Mouse (Mus musculus) thymus, postnatal 0 days (tissue): ENCODE data around the gene Neb. TPM values are rescaled to one million over a fixed set of nuclear protein-coding genes. Genes with fewer than 3 reads are reported as not detected.
A peak's percentile ranks its signal among the peaks of the same experiment; 100 is the strongest.

Source experiments
- DNase-seq: peaks from one replicate; pipeline ENCODE4 v3.0.0-alpha.2; 2015; ENCODE audit warnings: low spot score
- polyA plus RNA-seq: library from polyadenylated mRNA; unstranded; fragments of >200 nt; fragmentation: Nextera tagmentation; extraction: Ambion mirVana; gene quantifications from 2 replicates; pipeline ENCODE4 v1.2.1, GENCODE M21; 2015

Neb gene
- polyA plus RNA-seq, 1 experiment from 2014 or later = 3.6 TPM

GRCm38 (mm10) chr2:52377706-52378447 lies 397 bp downstream of the Neb start:
- DNase-seq = no peak

- DNase-seq = no peak
These were observed 3.6 kb downstream of the Neb start for GRCm38 (mm10) chr2:52374706-52375105.

DNA sequence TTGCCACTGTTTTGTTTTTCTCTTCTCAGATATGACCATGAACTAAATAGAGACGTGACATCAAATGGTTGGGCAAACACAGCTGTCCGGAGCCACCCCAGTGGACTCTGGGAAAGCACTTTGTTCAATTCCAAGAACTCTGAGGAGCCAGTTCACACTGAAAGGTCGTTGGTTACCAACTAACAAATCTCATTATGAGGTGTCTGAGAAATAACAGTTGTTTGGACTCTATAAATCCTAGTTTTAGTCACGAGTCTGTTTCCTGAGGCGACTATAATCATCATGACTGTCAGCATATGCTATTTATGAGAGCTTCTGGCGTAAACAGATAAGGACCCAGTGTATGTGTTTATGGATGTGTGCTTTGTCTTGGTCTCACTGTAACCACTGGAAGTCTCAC lies 5.8 kb downstream of the Neb start:
- no peak for DNase-seq

GRCm38 (mm10) chr2:52372080-52372479 lies 6.2 kb downstream of the Neb start:
- no peak for DNase-seq

DNA sequence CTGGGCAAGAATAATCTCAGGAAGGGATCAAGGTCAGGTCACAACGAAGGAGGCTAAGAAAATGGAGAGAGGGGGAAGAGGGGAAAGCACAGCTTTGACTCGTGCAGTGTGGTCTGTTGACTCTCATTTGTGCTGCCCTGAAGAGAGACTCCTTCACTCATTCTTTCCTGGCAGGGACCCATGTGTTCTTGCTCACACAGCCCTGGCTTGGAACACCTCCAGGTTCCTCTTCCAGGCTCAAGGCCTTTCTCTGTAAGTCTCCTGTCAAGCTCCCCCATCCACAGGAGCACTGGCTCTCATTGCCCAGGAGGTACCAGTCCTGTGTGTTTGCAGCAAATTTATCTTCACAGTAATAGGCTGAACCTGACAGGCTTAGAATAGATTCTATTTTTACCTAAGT lies 7.2 kb downstream of the Neb start:
- DNase-seq = no peak

DNA sequence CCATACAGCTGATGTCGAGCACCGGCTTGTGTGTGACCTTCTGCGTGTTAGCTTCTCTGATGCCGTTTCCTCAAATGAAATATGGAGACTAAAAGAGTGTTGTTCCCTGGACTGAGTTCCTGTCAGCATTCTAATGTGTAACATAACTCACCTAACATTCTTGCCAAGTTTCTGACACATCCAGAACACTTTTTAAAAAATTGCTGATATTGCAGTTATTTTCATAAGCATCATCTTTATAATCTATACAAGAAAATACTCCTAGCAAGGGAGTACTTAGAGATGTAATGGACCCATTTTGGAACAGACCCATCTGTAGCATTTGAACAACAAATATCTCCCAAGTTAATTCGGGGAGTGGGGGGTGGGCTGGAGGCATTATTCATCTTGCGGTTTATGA lies 8.7 kb downstream of the Neb start:
- DNase-seq = no peak

- DNase-seq = no peak
These were observed 10.6 kb downstream of the Neb start for GRCm38 (mm10) chr2:52367665-52368064.

DNA sequence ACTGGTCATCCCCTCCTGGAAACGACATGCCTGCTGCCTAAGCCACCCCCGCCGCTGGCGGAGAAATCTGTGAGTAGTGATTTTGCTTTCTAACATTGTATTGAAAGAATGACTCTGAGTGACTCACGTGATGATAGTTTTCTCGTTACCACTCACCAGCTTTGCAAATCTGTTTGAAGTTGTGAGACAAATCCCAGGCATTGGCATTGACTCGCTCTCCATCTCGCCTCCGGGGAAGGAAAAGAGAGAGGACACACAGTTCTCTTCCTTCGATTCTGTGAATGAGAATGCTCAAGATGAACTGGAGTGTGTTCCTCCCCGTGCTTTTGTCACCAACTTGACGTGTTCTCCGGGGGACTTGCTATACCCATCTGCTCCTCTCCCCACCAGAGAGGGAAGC lies 11.0 kb downstream of the Neb start:
- no peak for DNase-seq

DNA sequence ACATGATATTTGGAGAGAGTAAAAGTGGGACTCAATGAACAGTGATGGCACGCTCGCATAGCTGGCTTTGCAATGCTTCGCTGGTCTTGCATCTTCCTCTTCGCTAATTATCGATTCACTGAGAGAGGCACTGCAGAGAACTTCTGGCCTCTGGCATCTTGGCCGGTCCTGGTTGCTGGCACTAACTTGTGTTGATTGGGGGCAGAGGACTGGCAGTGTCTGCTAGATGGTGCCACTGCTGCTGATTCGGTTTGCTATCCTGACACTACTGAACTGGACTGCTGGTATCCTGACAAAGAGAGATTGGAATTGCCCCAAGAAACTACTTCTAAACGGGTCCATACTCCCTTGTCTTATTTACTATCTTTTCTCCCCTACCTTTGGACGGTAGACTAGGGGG lies 17.2 kb downstream of the Neb start:
- no peak for DNase-seq

- DNase-seq = no peak
These were observed 18.6 kb downstream of the Neb start for GRCm38 (mm10) chr2:52359722-52360121.

DNA sequence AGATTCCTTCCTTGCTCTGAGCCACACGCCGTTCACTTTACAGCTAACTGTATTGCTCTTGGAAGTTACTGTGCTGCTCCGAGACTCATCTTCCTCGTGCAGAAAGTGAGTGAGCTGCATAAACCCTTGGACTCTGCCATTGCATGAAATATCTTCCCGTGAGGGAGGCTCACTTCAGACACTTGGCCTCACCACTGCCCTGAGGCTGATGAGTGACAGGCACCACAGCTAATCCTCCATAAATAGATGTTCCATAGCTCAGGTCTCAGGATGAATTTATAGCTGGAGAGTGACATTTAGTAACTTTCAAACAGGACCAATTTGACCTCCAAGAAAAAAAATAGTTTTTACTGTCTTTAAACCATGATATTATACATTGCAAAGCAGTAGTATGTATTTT lies 20.1 kb downstream of the Neb start:
- no peak for DNase-seq

DNA sequence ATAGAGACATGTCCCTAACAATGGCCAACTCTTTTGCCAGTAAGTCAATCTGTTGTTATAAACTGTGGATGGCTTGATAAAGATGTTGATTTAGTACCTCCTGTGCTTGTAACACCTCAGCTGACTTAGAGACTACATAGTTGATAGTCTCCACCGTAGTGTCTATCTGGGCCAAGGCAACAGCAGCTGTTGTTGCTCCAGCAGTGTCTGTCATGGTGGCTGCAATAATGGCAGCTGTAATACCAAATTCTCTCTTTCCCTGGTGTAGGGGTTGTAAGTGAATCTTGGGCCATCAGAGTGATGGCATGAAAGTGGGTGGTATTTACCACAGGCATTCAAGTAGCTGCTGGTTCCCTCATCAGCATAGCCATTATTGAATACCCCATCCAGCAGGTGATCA lies 27.2 kb downstream of the Neb start:
- DNase-seq = no peak

DNA sequence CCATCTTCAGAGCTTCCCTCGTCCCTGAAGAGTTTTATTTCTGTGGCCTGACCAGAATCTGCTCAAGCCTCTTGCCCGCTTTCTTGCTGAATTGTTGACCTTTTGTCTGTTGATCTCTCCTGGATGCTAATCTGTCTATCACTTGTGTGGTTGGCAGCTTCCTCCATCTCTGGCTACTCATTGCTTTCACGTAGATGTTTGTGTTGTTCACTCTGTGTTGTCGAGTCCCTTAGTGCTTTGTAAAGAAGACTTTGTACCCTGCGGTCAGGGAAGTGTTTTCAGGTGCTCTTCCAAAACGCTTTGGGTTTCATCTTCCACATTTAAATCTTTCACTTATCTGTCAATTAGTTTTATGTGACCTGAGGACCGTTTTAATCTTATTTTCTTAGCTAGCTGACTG lies 37.3 kb downstream of the Neb start:
- DNase-seq = no peak

DNA sequence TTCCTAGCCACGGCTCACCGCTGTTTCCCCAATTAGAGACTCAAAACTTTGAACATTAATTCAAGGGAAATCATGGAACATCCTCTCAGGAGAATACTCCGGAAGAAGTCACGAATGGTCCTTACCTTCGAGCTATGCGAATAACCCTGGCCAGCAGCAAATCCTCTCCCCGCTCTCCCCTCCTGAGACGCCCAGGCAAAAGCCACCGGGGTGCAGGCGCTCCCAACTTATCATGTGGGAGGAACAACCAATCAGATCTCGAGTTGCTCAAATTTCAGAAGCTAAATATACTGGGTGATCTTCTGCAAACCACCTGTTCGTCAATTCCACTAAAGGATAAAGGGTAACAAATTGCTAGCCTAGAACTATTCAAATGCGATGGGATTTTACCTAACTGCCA lies 42.7 kb downstream of the Neb start:
- DNase-seq = no peak

DNA sequence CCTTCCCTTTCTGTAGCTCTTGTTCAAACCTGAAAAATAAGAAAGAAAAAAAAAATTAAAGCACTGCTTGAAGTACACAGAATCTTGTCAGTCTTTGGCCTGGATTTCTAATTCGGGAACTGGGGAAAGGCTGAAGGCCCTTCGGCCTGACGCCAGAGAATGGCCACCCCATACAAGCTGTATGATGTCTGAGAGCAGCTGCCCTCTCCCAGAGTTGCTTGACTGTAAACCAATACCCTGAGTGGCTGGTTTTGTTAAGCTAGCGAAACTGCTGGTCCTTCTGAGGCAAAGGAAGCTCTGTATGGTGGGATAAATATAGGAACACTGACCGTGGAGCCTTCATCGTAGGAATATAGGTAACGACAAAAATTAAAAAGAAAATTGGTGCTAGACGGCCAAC lies 43.2 kb downstream of the Neb start:
- no peak for DNase-seq

DNA sequence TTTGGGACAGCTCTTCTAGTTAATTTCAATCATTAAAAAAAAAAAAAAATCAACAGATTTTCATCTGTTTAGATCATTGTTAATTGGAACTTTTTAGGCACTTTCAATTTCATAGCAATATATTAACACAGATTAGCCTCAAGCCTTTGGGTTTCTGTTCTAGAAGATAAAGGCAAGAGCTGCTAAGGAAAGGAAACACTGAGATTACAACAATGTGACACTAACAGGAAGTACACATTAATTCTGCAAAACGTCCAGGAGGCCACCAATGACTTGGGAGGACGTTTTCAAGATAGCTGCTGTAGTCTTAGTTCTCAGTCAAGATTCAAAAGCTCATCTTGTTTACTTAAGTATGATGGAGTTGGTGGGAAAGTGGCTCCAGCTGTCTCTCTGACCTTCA lies 44.7 kb downstream of the Neb start:
- DNase-seq = no peak

- DNase-seq = no peak
These were observed 46.5 kb downstream of the Neb start for GRCm38 (mm10) chr2:52331761-52332160.

- no peak for DNase-seq
These were observed 50.9 kb downstream of the Neb start for GRCm38 (mm10) chr2:52327244-52327815.

DNA sequence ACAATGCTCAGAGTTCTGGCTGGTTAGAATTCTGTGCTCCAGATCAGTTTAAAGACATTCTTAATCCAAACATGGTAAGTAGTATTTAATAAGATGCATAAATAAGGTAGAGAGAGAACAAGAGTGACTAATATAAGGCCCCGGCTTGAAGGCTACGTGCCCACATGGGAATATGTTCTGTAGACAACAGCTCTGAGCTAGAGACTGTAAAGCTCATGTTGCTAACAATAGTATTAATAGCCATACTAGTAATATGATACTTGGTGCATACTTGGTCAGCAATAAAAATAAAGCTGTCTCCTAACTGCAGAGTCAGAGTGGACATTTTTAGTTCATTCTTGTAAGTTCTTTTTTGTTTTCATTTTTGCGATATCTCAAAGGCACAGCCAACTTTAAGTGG lies 56.4 kb downstream of the Neb start:
- DNase-seq = no peak

- DNase-seq = no peak
These were observed 58.1 kb downstream of the Neb start for GRCm38 (mm10) chr2:52320175-52320574.

DNA sequence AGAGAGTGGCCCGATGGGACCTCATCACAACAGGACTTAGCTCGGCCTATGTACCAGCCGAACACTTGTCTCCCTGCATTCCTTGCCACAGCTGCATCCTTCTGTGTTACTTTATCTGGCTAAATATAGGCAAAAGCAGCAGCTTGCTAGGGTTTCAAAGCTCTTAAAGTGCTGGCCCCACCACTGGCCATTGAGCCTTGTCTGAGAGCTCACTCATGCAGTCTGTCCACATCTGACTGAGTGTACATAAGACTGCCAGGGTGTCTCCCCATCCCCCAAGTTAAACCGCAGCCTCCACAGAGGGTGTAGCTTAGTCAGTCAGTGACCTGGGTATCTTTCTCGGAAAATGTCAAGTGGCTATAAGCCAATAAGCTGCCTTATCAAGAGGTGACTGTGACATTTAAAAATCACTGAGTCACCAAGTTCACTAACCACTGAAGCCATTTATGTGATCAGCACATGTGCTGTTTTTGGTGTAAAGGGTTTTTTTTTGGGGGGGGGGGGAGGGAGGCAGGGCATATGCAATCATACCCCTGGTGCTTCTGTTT lies 59.2 kb downstream of the Neb start:
- peak; percentile 14 for DNase-seq

DNA sequence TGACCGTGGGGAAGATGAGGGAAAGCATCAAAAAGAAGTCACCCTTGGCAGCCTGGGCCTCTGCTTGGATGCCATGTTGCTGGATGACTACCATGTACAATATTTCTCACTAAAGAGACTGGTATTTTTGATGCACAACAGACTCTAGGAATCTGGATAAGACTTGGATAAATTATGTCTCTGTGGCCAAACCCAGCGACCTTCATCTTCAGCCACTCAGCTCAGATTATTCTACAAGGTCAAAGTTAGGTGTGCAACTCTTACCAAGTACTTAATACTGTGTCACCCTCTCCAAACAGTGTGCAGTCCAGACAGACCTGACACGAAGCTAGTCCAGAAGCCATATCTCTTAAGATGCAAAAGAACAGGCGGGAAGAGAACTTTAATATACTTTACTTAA lies 60.8 kb downstream of the Neb start:
- no peak for DNase-seq

- peak; percentile 6 for DNase-seq
These were observed 62.5 kb downstream of the Neb start for GRCm38 (mm10) chr2:52315737-52316136.
